30 mouse cellular contexts compared by ENCODE assay signal in the genomic region with DNA sequence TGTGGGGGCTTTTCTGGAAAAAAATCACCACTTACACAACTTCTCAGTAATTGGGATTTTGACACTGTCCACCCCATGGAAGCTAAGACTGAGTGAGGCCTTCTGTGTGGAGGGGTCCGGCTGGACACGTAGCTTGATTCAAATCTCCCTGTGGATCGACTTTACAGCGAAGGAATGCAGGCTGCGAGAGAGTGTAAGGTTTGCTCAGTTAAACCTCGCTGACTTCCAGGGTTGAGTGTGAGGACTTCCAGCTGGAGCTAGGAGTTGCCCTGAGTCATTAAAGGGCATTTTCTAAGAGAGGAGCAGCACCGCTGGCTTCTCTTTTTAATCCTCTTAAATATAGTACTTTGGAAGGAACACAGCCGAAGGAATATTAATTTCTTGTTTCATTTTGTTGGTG. TPM values are rescaled to one million over a fixed set of nuclear protein-coding genes. Genes with fewer than 3 reads are reported as not detected.
DNase-seq lines count a peak whose midpoint lies in the region; ATAC-seq and TF ChIP-seq lines count a peak whose summit lies in the region.
"Had no signal": no experiment of that assay in that cellular context is flagged by ENCODE, and none has a peak within 500 bp of the region (broad histone marks: within the 10 kb centered on the region; RNA-seq: fewer than 3 reads in every experiment).

No protein-coding gene starts in this region.

- H3K4me2 ChIP-seq in kidney, embryonic 16.5 days (replicated peaks; ENCODE audit: low read depth, low read length) = peak overlapping the region; percentile 15; the same call in 1 of the 2 replicates
- H3K4me2 ChIP-seq in stomach, embryonic 14.5 days (replicated peaks; ENCODE audit: low read depth, low read length) = no peak overlapping the region
- no peak overlapping the region for H3K4me2 ChIP-seq in stomach, postnatal 0 days (replicated peaks; ENCODE audit: low read depth)
- no peak overlapping the region for H3K4me2 ChIP-seq in intestine, embryonic 16.5 days (ENCODE audit: low read depth, low read length)
- H3K4me2 ChIP-seq: embryonic facial prominence, embryonic 12.5 days; hindbrain, embryonic 12.5 days; limb, embryonic 15.5 days; midbrain, embryonic 12.5 days had no signal

- no peak for DNase-seq in kidney, adult 2 months
- no peak for DNase-seq in stomach, postnatal 0 days (ENCODE audit: low spot score)
- peak; percentile 32 for DNase-seq in lung, postnatal 14 days
- no peak for DNase-seq in T-cell, adult 2 months (ENCODE audit: low spot score)
- DNase-seq: adrenal gland, adult 8-10 months; B cell, adult 2 months; cerebellum, adult 11-12 months; cerebellum, postnatal 10 days; forebrain, postnatal 0 days; gastrocnemius, postnatal 25 days; heart, adult 2 months; layer of hippocampus, adult 9-11 months; left cerebral cortex, postnatal 4 days; thymus, postnatal 36 days had no signal

- no peaks in the 10 kb centered on the region for H3K36me3 ChIP-seq in kidney, embryonic 16.5 days (ENCODE audit: insufficient read depth, low read length)
- H3K36me3 ChIP-seq in kidney, adult 2 months (ENCODE audit: control insufficient read depth, insufficient read depth, low read length) = no peaks in the 10 kb centered on the region
- no peaks in the 10 kb centered on the region for H3K36me3 ChIP-seq in stomach, embryonic 14.5 days (ENCODE audit: control insufficient read depth, insufficient read depth, low read length)
- no peaks in the 10 kb centered on the region for H3K36me3 ChIP-seq in stomach, postnatal 0 days (ENCODE audit: control insufficient read depth, insufficient read depth, low read length)
- no peaks in the 10 kb centered on the region for H3K36me3 ChIP-seq in intestine, embryonic 16.5 days (ENCODE audit: control insufficient read depth, insufficient read depth, low read length)
- H3K36me3 ChIP-seq: embryonic facial prominence, embryonic 12.5 days; G1E; hindbrain, embryonic 12.5 days; limb, embryonic 15.5 days; midbrain, embryonic 12.5 days had no signal

- no peaks in the 10 kb centered on the region for H3K27me3 ChIP-seq in kidney, embryonic 16.5 days (ENCODE audit: insufficient read depth, low read length)
- no peaks in the 10 kb centered on the region for H3K27me3 ChIP-seq in kidney, adult 2 months (replicated peaks; ENCODE audit: control insufficient read depth, insufficient read depth, low read length)
- H3K27me3 ChIP-seq in stomach, embryonic 14.5 days (ENCODE audit: control insufficient read depth, insufficient read depth, low read length) = no peaks in the 10 kb centered on the region
- no peaks in the 10 kb centered on the region for H3K27me3 ChIP-seq in stomach, postnatal 0 days (ENCODE audit: control insufficient read depth, insufficient read depth, low read length)
- no peaks in the 10 kb centered on the region for H3K27me3 ChIP-seq in intestine, embryonic 16.5 days (replicated peaks; ENCODE audit: control insufficient read depth, insufficient read depth, low read length)
- H3K27me3 ChIP-seq: CH12.LX; embryonic facial prominence, embryonic 12.5 days; hindbrain, embryonic 12.5 days; limb, embryonic 15.5 days; midbrain, embryonic 12.5 days; Patski had no signal

- H3K9ac ChIP-seq in kidney, embryonic 16.5 days (replicated peaks; ENCODE audit: low read length) = peak overlapping the region; percentile 38; the same call in 1 of the 2 replicates
- H3K9ac ChIP-seq in stomach, embryonic 14.5 days (replicated peaks; ENCODE audit: low read depth, low read length) = no peak overlapping the region
- no peak overlapping the region for H3K9ac ChIP-seq in stomach, postnatal 0 days (ENCODE audit: low read length)
- no peak overlapping the region for H3K9ac ChIP-seq in intestine, embryonic 16.5 days (ENCODE audit: low read depth, low read length)
- H3K9ac ChIP-seq: embryonic facial prominence, embryonic 12.5 days; forebrain, postnatal 0 days; hindbrain, embryonic 12.5 days; limb, embryonic 15.5 days; liver, embryonic 14.5 days; midbrain, embryonic 12.5 days had no signal

- ATAC-seq in kidney, embryonic 16.5 days (ENCODE audit: low FRiP score, low TSS enrichment) = peak; percentile 71
- ATAC-seq in stomach, embryonic 14.5 days (ENCODE audit: insufficient number of reproducible peaks, insufficient read depth, low FRiP score, low read depth) = peak; percentile 42; the same call in 1 of the 2 replicates
- ATAC-seq in stomach, postnatal 0 days (ENCODE audit: low FRiP score, low TSS enrichment) = no peak
- ATAC-seq in intestine, embryonic 16.5 days = no peak
- ATAC-seq: forebrain, postnatal 0 days; Patski had no signal

- H3K27ac ChIP-seq in kidney, embryonic 16.5 days (ENCODE audit: low read length) = peak overlapping the region; percentile 43; the same call in 1 of the 2 replicates
- H3K27ac ChIP-seq in kidney, adult 2 months (ENCODE audit: insufficient read depth, low read depth, low read length) = no peak overlapping the region
- no peak overlapping the region for H3K27ac ChIP-seq in stomach, embryonic 14.5 days (ENCODE audit: low read length)
- no peak overlapping the region for H3K27ac ChIP-seq in stomach, postnatal 0 days (replicated peaks)
- H3K27ac ChIP-seq in intestine, embryonic 16.5 days (ENCODE audit: low read length) = no peak overlapping the region
- H3K27ac ChIP-seq: embryonic facial prominence, embryonic 12.5 days; heart, adult 2 months; hindbrain, embryonic 12.5 days; limb, embryonic 15.5 days; liver, embryonic 14.5 days; midbrain, embryonic 12.5 days had no signal

- TF ChIP-seq CTCF in kidney, adult 2 months (conservative IDR thresholded peaks at IDR 0.05; ENCODE audit: insufficient read depth, insufficient read length, low read depth, low read length) = no peak
- TF ChIP-seq CTCF in stomach, postnatal 0 days (IDR thresholded peaks at IDR 0.05; ENCODE audit: low read depth) = no peak

- TF ChIP-seq POLR2A in kidney, adult 2 months (IDR thresholded peaks at IDR 0.05; ENCODE audit: low read depth, low read length) = no peak

- no peak overlapping the region for H3K4me3 ChIP-seq in kidney, embryonic 16.5 days (ENCODE audit: low read length)
- no peak overlapping the region for H3K4me3 ChIP-seq in kidney, adult 2 months (ENCODE audit: insufficient read depth, low read depth, low read length)
- no peak overlapping the region for H3K4me3 ChIP-seq in stomach, embryonic 14.5 days (ENCODE audit: low read depth, low read length)
- H3K4me3 ChIP-seq in stomach, postnatal 0 days (ENCODE audit: low read depth, low read length) = no peak overlapping the region
- H3K4me3 ChIP-seq in intestine, embryonic 16.5 days (ENCODE audit: low read length) = no peak overlapping the region
- H3K4me3 ChIP-seq: embryonic facial prominence, embryonic 12.5 days; heart, adult 2 months; hindbrain, embryonic 12.5 days; limb, embryonic 15.5 days; midbrain, embryonic 12.5 days had no signal

- 25% methylated on average over 8 of the region's 8 CpGs for WGBS in kidney, embryonic 16.5 days
- 65% methylated on average over 8 of the region's 8 CpGs for WGBS in kidney, adult 2 months
- WGBS in stomach, embryonic 14.5 days = 24% methylated on average over 8 of the region's 8 CpGs
- WGBS in stomach, postnatal 0 days = 33% methylated on average over 8 of the region's 8 CpGs
- 48% methylated on average over 8 of the region's 8 CpGs for WGBS in intestine, embryonic 16.5 days

- peaks cover 10% of the 10 kb centered on the region; the same call in 1 of the 2 replicates for H3K4me1 ChIP-seq in kidney, embryonic 16.5 days (ENCODE audit: insufficient read depth, low read length)
- no peaks in the 10 kb centered on the region for H3K4me1 ChIP-seq in kidney, adult 2 months (ENCODE audit: control insufficient read depth, insufficient read depth, low read length)
- H3K4me1 ChIP-seq in stomach, embryonic 14.5 days (ENCODE audit: control insufficient read depth, insufficient read depth, low read length) = peaks cover 3% of the 10 kb centered on the region; the same call in 1 of the 2 replicates
- no peaks in the 10 kb centered on the region for H3K4me1 ChIP-seq in stomach, postnatal 0 days (replicated peaks; ENCODE audit: control insufficient read depth, insufficient read depth)
- peaks cover 10% of the 10 kb centered on the region for H3K4me1 ChIP-seq in intestine, embryonic 16.5 days (ENCODE audit: control insufficient read depth, insufficient read depth, low read length)
- H3K4me1 ChIP-seq: embryonic facial prominence, embryonic 12.5 days; hindbrain, embryonic 12.5 days; limb, embryonic 15.5 days; midbrain, embryonic 12.5 days had no signal

- TF ChIP-seq EP300 in stomach, postnatal 0 days (optimal IDR thresholded peaks at IDR 0.05) = no peak

- H3K9me3 ChIP-seq in kidney, embryonic 16.5 days (ENCODE audit: low read length) = no peaks in the 10 kb centered on the region
- H3K9me3 ChIP-seq in stomach, embryonic 14.5 days (ENCODE audit: control insufficient read depth, low read depth, low read length) = no peaks in the 10 kb centered on the region
- no peaks in the 10 kb centered on the region for H3K9me3 ChIP-seq in stomach, postnatal 0 days (ENCODE audit: control insufficient read depth, low read length)
- no peaks in the 10 kb centered on the region for H3K9me3 ChIP-seq in intestine, embryonic 16.5 days (ENCODE audit: control insufficient read depth, low read length)
- H3K9me3 ChIP-seq: embryonic facial prominence, embryonic 12.5 days; hindbrain, embryonic 12.5 days; limb, embryonic 15.5 days; midbrain, embryonic 12.5 days had no signal

RNA-seq across cellular contexts. Expression of a gene that starts 24.2 kb away (rescaled TPM):
- polyA plus RNA-seq in kidney, embryonic 16.5 days (2015; fragmentation: Nextera tagmentation; extraction: Ambion mirVana) = not detected in 2 replicates
- not detected in 2 replicates for polyA plus RNA-seq in kidney, adult 2 months (2012; rRNA removed)
- polyA plus RNA-seq in stomach, embryonic 14.5 days (2014; fragmentation: Nextera tagmentation; extraction: Ambion mirVana) = not detected in 2 replicates
- polyA plus RNA-seq in stomach, postnatal 0 days (2015; fragmentation: Nextera tagmentation; extraction: Ambion mirVana) = not detected in 2 replicates
- polyA plus RNA-seq in intestine, embryonic 16.5 days (2015; fragmentation: Nextera tagmentation; extraction: Ambion mirVana) = not detected in 2 replicates
- polyA plus RNA-seq: cortical plate, adult 2 months; embryonic facial prominence, embryonic 12.5 days; forebrain, embryonic 11.5 days; forebrain, postnatal 0 days; G1E; heart, adult 2 months; heart, embryonic 14.5 days; hindbrain, embryonic 12.5 days; large intestine, adult 2 months; limb, embryonic 15.5 days; liver, embryonic 14.5 days; midbrain, embryonic 12.5 days; Patski; testis, adult 2 months had no signal

RNA-seq across cellular contexts. Expression of a gene that starts 57.5 kb away (rescaled TPM):
- polyA plus RNA-seq in kidney, embryonic 16.5 days (2015; fragmentation: Nextera tagmentation; extraction: Ambion mirVana) = 1.3 TPM in 2 replicates
- 0.55 and 0.96 TPM in 2 replicates for polyA plus RNA-seq in kidney, adult 2 months (2012; rRNA removed)
- 0.14 TPM in 1 of 2 replicates, not detected in the other for polyA plus RNA-seq in stomach, embryonic 14.5 days (2014; fragmentation: Nextera tagmentation; extraction: Ambion mirVana)
- 0.04 and 0.18 TPM in 2 replicates for polyA plus RNA-seq in stomach, postnatal 0 days (2015; fragmentation: Nextera tagmentation; extraction: Ambion mirVana)
- polyA plus RNA-seq in intestine, embryonic 16.5 days (2015; fragmentation: Nextera tagmentation; extraction: Ambion mirVana) = 0.16 and 0.18 TPM in 2 replicates
- polyA plus RNA-seq: cortical plate, adult 2 months; embryonic facial prominence, embryonic 12.5 days; forebrain, embryonic 11.5 days; forebrain, postnatal 0 days; G1E; heart, adult 2 months; heart, embryonic 14.5 days had no signal

Comparison
In these comparisons a context has a peak if more than half of its experiments do, and no peak if none do; other contexts are left out.
1. ATAC-seq: peak in kidney, embryonic 16.5 days (single experiment) and stomach, embryonic 14.5 days (single experiment); none in stomach, postnatal 0 days (single experiment) and intestine, embryonic 16.5 days (single experiment).